Mouse (Mus musculus) cortical plate, adult 2 months (tissue): ENCODE data around the gene Xylt1. TPM values are rescaled to one million over a fixed set of nuclear protein-coding genes. Genes with fewer than 3 reads are reported as not detected.

Experiments used
- H3K27ac ChIP-seq: fragments of 200-500 bp; 2 replicates; pipeline ENCODE4 v1.5.1; 2012; ENCODE audit warnings: low read length, control low read depth, inconsistent platforms; ENCODE audit not compliant: insufficient read depth
- H3K4me1 ChIP-seq: fragments of 200-500 bp; 2 replicates; pipeline ENCODE4 v1.6.1; 2011; ENCODE audit warnings: low read length; ENCODE audit not compliant: control insufficient read depth, insufficient read depth
- H3K4me3 ChIP-seq: fragments of 200-500 bp; 2 replicates; pipeline ENCODE4 v1.5.1; 2011; ENCODE audit warnings: mild to moderate bottlenecking, low read length, control low read depth; ENCODE audit not compliant: insufficient read depth
- CTCF ChIP-seq: fragments of 200-500 bp; IDR thresholded peaks from 2 replicates; pipeline ENCODE4 v1.5.1; 2011; ENCODE audit warnings: mild to moderate bottlenecking, control low read depth, low read length; ENCODE audit not compliant: insufficient read depth; ENCODE audit errors: extremely low read depth
- POLR2A ChIP-seq: fragments of 200-500 bp; IDR thresholded peaks from 2 replicates; pipeline ENCODE4 v1.6.1; 2011; ENCODE audit warnings: mild to moderate bottlenecking, low read length, control low read depth; ENCODE audit not compliant: insufficient read depth; ENCODE audit errors: extremely low read depth
- polyA plus RNA-seq: library from polyadenylated mRNA; depleted of rRNA; stranded (reverse); fragments of >200 nt; gene quantifications from 2 replicates; pipeline ENCODE4 v1.2.3, GENCODE M21; 2012

Gene Xylt1
- polyA plus RNA-seq, 1 experiment = 18.4 TPM

GRCm38 (mm10) chr7:117414341-117415008 lies 33.7 kb downstream of the Xylt1 start:
- TF ChIP-seq CTCF (no peak), POLR2A (no peak)
- no peak overlapping the region for H3K27ac ChIP-seq
- no peak overlapping the region for H3K4me3 ChIP-seq
- H3K4me1 ChIP-seq = peaks cover 18% of the 10 kb centered on the region

GRCm38 (mm10) chr7:117415009-117415363 lies 34.2 kb downstream of the Xylt1 start:
- H3K4me3 ChIP-seq = no peak overlapping the region
- H3K27ac ChIP-seq = no peak overlapping the region
- H3K4me1 ChIP-seq = peaks cover 18% of the 10 kb centered on the region
- TF ChIP-seq CTCF = no peak

GRCm38 (mm10) chr7:117419041-117419440 lies 38.3 kb downstream of the Xylt1 start:
- Histone ChIP-seq H3K4me1 (peaks cover 8% of the 10 kb centered on the region), H3K27ac (no peak overlapping the region), H3K4me3 (no peak overlapping the region)
- TF ChIP-seq CTCF = no peak
- TF ChIP-seq POLR2A = no peak

GRCm38 (mm10) chr7:117419846-117420245 lies 39.1 kb downstream of the Xylt1 start:
- TF ChIP-seq POLR2A (no peak), CTCF (no peak)

GRCm38 (mm10) chr7:117420301-117420700 lies 39.5 kb downstream of the Xylt1 start:
- no peak for TF ChIP-seq POLR2A
- TF ChIP-seq CTCF = no peak
- H3K4me3 ChIP-seq = no peak overlapping the region
- H3K27ac ChIP-seq = no peak overlapping the region
- peaks cover 3% of the 10 kb centered on the region for H3K4me1 ChIP-seq

More at GRCm38 (mm10) chr7:117419846-117420245, 39.1 kb downstream of the Xylt1 start:
- no peak overlapping the region for H3K4me3 ChIP-seq
- no peak overlapping the region for H3K27ac ChIP-seq
- peaks cover 6% of the 10 kb centered on the region for H3K4me1 ChIP-seq

- H3K27ac ChIP-seq = no peak overlapping the region
- H3K4me3 ChIP-seq = no peak overlapping the region
- H3K4me1 ChIP-seq = no peaks in the 10 kb centered on the region
- no peak for TF ChIP-seq CTCF
- no peak for TF ChIP-seq POLR2A
These were observed 40.2 kb downstream of the Xylt1 start for GRCm38 (mm10) chr7:117420836-117421566.

GRCm38 (mm10) chr7:117424841-117425240 lies 44.1 kb downstream of the Xylt1 start:
- H3K4me1 ChIP-seq = peaks cover 1% of the 10 kb centered on the region; the same call in 1 of the 2 replicates

GRCm38 (mm10) chr7:117426366-117426765 lies 45.6 kb downstream of the Xylt1 start:
- no peak overlapping the region for H3K4me3 ChIP-seq
- TF ChIP-seq CTCF (no peak), POLR2A (no peak)
- H3K27ac ChIP-seq = no peak overlapping the region
- H3K4me1 ChIP-seq = peaks cover 1% of the 10 kb centered on the region; the same call in 1 of the 2 replicates

More at GRCm38 (mm10) chr7:117424841-117425240, 44.1 kb downstream of the Xylt1 start:
- TF ChIP-seq CTCF (no peak), POLR2A (no peak)
- Histone ChIP-seq H3K27ac (no peak overlapping the region), H3K4me3 (no peak overlapping the region)

GRCm38 (mm10) chr7:117428690-117429224 lies 48.0 kb downstream of the Xylt1 start:
- no peak for TF ChIP-seq POLR2A
- peaks cover 13% of the 10 kb centered on the region for H3K4me1 ChIP-seq
- no peak overlapping the region for H3K27ac ChIP-seq
- no peak overlapping the region for H3K4me3 ChIP-seq

GRCm38 (mm10) chr7:117429483-117429882 lies 48.7 kb downstream of the Xylt1 start:
- H3K4me3 ChIP-seq = no peak overlapping the region
- TF ChIP-seq CTCF (no peak), POLR2A (no peak)
- H3K4me1 ChIP-seq = peaks cover 18% of the 10 kb centered on the region

More at GRCm38 (mm10) chr7:117429483-117429882, 48.7 kb downstream of the Xylt1 start:
- no peak overlapping the region for H3K27ac ChIP-seq
